Mouse (Mus musculus) hindbrain, embryonic 16.5 days (tissue): ENCODE results near the gene Guca2b. TPM values are rescaled to one million over a fixed set of nuclear protein-coding genes. Genes with fewer than 3 reads are reported as not detected.

Source experiments
- ATAC-seq: fragments of 200-750 bp; cut with Nextera tagmentation; 2 replicates; pipeline ENCODE4 v1.8.0; 2017; ENCODE audit warnings: moderate TSS enrichment, moderate library complexity
- H3K27ac ChIP-seq: fragments of 300-500 bp; sonication (generic); 2 replicates; pipeline ENCODE4 v1.5.1; 2014; ENCODE audit warnings: low read depth, mild to moderate bottlenecking, control low read depth, low read length, moderate library complexity
- H3K27me3 ChIP-seq: fragments of 300-500 bp; sonication (generic); replicated peaks from 2 replicates; pipeline ENCODE4 v1.6.1; 2014; ENCODE audit warnings: low read length; ENCODE audit not compliant: control insufficient read depth, insufficient read depth
- H3K36me3 ChIP-seq: fragments of 300-500 bp; sonication (generic); 2 replicates; pipeline ENCODE4 v1.6.1; 2014; ENCODE audit warnings: mild to moderate bottlenecking, low read length, moderate library complexity, mixed read lengths; ENCODE audit not compliant: control insufficient read depth, insufficient read depth
- H3K4me1 ChIP-seq: fragments of 300-500 bp; sonication (generic); 2 replicates; pipeline ENCODE4 v1.6.1; 2014; ENCODE audit warnings: low read depth, low read length; ENCODE audit not compliant: control insufficient read depth, insufficient read depth
- H3K4me2 ChIP-seq: fragments of 300-500 bp; sonication (generic); 2 replicates; pipeline ENCODE4 v1.6.1; 2014; ENCODE audit warnings: mild to moderate bottlenecking, low read length, control low read depth, moderate library complexity
- H3K4me3 ChIP-seq: fragments of 300-500 bp; sonication (generic); 2 replicates; pipeline ENCODE4 v1.5.1; 2014; ENCODE audit warnings: mild to moderate bottlenecking, low read length, control low read depth, moderate library complexity
- H3K9ac ChIP-seq: fragments of 300-500 bp; sonication (generic); 2 replicates; pipeline ENCODE4 v1.6.1; 2014; ENCODE audit warnings: low read depth, mild to moderate bottlenecking, control low read depth, low read length, moderate library complexity
- H3K9me3 ChIP-seq: fragments of 300-500 bp; sonication (generic); 2 replicates; pipeline ENCODE4 v1.6.1; 2014; ENCODE audit warnings: mild to moderate bottlenecking, low read length, moderate library complexity; ENCODE audit not compliant: control insufficient read depth
- WGBS: fragments of 180-500 bp; shearing (Covaris S2); extraction: QIAGEN DNeasy Blood & Tissue Kit; methylation state at CpG from one replicate; pipeline ENCODE4 v1.1.7; 2014; 5-methylcytosine and 5-hydroxymethylcytosine counted together
- polyA plus RNA-seq: library from polyadenylated mRNA; unstranded; fragments of >200 nt; fragmentation: Nextera tagmentation; extraction: Ambion mirVana; gene quantifications from 2 replicates; pipeline ENCODE4 v1.2.1, GENCODE M21; 2015

Gene Guca2b
- polyA plus RNA-seq, 1 experiment from 2014 or later = not detected

DNA sequence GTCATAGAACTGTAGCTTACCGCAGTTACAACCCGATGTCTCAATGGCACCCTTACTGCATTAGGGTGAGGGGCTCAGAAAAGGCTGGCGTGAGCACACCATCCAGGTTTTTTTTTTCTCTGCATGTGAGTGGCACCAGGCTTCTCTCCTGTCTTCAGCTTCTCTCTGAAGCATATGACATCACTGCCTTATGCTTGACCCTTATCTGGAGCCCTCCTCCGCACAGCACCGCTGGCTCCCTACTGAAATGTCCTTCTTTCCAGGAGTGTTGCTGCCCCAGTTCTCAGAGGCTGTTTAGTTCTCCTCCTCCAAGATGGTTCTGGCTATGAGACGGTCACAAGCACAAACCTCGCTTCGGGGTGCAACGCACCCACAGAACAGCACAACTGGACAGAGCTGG, 12.4 kb upstream of the Guca2b start:
- Histone ChIP-seq H3K4me3 (no peak overlapping the region), H3K9me3 (no peaks in the 10 kb centered on the region), H3K36me3 (no peaks in the 10 kb centered on the region), H3K27ac (no peak overlapping the region), H3K27me3 (no peaks in the 10 kb centered on the region), H3K9ac (no peak overlapping the region), H3K4me1 (peaks cover 11% of the 10 kb centered on the region), H3K4me2 (no peak overlapping the region)
- no peak for ATAC-seq
- 91% methylated on average over 9 of the region's 9 CpGs for WGBS

DNA sequence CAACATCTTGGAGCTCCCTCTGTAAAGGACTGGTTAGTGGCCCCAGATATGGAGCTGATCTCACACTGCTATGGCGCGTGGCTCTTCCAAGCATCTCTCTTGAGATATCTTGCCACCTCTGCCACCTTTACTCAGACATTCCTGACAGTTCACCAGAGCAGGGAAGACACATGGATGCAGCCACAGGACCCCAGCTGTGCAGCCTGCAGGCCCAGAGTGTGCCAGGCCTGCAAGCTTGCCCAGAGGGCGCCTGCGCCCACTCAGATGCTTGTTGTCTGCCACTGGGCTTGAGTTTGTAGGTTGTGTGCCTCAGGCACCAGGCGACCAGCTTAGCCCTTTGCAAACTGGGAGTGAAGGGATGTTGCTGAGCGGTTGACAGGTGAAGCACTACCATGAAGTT, 12.0 kb upstream of the Guca2b start:
- H3K4me2 ChIP-seq = no peak overlapping the region
- no peaks in the 10 kb centered on the region for H3K9me3 ChIP-seq
- H3K4me3 ChIP-seq = no peak overlapping the region
- peaks cover 11% of the 10 kb centered on the region for H3K4me1 ChIP-seq
- no peaks in the 10 kb centered on the region for H3K27me3 ChIP-seq
- H3K36me3 ChIP-seq = no peaks in the 10 kb centered on the region
- H3K9ac ChIP-seq = 0 out of 2 replicates have a peak overlapping the region, but pooled peaks have one; percentile 16
- WGBS = 74% methylated on average over 6 of the region's 6 CpGs
- no peak overlapping the region for H3K27ac ChIP-seq
- ATAC-seq = no peak

DNA sequence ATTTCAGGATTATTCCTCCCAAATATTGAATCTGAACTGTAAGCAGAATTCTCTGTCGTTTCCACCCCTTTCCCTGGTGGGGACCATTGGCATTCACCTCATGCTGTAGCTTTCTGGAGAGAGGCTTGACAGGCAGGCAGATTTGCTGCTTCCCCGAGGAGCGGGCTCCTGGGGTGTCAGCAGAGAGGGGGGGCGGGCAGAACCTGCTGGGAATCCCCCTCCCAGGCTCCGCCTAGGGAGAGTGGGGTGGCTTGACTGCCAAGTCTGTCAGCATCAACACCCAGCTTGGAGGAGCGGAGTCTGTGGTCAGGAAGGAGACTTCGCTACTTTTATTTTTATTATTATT, 11.4 kb upstream of the Guca2b start:
- WGBS = 34% methylated on average over 7 of the region's 7 CpGs
- ATAC-seq = no peak

DNA sequence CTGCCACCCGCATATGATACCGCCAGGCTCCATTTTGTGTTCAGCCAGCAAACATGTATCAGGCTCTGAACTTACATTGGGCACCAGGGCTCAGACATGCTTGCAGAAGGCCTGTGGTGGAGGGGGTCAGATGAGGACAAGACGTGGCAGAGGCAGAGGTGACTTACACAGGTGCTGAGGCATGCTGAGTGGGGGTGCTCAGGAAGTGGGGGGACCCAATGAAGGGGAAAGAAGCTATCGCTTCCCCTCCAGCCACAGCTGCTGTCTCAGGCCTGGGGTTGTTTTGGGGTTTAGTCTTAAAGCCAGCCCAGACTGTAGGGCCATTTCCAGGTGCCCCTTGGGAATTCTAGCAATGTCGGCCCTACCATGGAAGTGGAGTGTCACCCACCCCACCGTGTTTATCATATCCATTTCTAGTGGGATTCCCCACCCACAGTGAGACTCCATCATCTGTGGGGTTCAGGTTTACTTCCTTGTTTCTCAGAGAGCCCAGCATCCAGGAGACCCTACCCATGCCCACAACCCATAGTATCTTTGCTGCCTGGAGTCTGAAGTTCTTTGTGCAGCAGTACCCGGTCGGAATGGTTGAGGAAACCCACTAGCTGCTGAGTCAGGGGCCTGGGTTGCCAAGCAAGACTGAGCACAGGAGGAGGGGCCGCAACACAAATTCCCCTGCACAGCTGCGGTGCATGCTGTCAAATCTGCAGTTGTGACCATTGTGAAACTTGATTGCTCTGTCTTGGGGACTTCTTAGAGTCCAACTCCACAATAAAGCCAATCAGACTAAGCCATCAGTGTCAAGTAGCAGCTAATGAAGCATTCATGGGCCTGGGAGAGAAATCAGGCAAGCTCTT, 10.8 kb upstream of the Guca2b start:
- ATAC-seq = 0 out of 2 replicates have a peak, but pooled peaks have one; percentile 23
- Histone ChIP-seq H3K4me3 (no peak overlapping the region), H3K36me3 (no peaks in the 10 kb centered on the region), H3K9me3 (no peaks in the 10 kb centered on the region), H3K4me2 (no peak overlapping the region), H3K4me1 (peaks cover 11% of the 10 kb centered on the region), H3K27ac (no peak overlapping the region), H3K9ac (no peak overlapping the region), H3K27me3 (no peaks in the 10 kb centered on the region)
- WGBS = 59% methylated on average over 10 of the region's 10 CpGs

More for the DNA sequence above, 11.4 kb upstream of the Guca2b start:
- Histone ChIP-seq H3K4me2 (no peak overlapping the region), H3K9ac (no peak overlapping the region), H3K27ac (0 out of 2 replicates have a peak overlapping the region, but pooled peaks have one; percentile 16), H3K4me3 (no peak overlapping the region), H3K9me3 (no peaks in the 10 kb centered on the region), H3K36me3 (no peaks in the 10 kb centered on the region), H3K4me1 (peaks cover 11% of the 10 kb centered on the region), H3K27me3 (no peaks in the 10 kb centered on the region)

DNA sequence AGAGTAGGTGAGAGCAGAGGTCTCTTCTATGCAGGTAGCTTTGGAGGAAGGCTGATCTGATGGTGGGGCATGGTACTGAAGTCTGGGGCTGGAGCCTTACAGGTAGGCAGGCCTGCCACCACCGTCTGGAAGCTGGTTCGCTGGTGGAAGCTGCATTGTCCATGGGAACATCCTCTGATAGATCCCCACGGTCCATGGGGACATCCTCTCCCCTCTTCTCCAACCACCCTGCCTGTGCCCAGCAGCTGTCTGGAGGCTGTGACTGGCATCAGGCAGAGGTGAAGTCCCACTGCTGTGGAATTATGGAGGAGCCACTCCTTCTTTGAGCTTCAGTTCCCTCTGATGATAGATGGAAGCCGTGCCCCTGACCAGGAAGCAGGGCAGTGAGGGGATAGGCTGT, 9.8 kb upstream of the Guca2b start:
- Histone ChIP-seq H3K4me1 (peaks cover 11% of the 10 kb centered on the region), H3K36me3 (no peaks in the 10 kb centered on the region), H3K4me3 (no peak overlapping the region), H3K27ac (no peak overlapping the region), H3K27me3 (no peaks in the 10 kb centered on the region), H3K9ac (no peak overlapping the region), H3K9me3 (no peaks in the 10 kb centered on the region), H3K4me2 (no peak overlapping the region)
- ATAC-seq = no peak
- 78% methylated on average over 4 of the region's 4 CpGs for WGBS

DNA sequence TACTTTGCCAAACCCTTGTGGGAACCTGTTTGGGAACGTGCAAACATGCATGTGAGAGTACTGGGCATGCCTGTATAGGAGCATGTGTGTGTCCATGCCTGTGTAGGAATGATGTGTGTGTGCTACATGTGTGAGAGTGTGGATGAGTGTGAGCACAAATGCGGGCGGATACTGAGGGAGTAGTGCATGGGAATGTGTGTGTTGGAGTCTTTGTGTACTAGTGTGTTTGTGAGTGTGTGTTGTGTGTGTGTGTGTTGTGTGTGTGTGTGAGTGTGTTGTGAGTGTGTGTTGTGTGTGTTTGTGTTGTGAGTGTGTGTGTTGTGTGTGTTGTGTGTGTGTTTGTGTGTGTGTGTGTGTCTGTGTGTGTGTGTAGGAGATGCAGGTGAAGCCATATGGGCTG, 9.4 kb upstream of the Guca2b start:
- Histone ChIP-seq H3K27me3 (no peaks in the 10 kb centered on the region), H3K27ac (no peak overlapping the region), H3K4me2 (no peak overlapping the region), H3K9ac (no peak overlapping the region), H3K4me1 (peaks cover 11% of the 10 kb centered on the region), H3K36me3 (no peaks in the 10 kb centered on the region), H3K9me3 (no peaks in the 10 kb centered on the region), H3K4me3 (no peak overlapping the region)
- no peak for ATAC-seq
- 84% methylated on average over 3 of the region's 3 CpGs for WGBS

DNA sequence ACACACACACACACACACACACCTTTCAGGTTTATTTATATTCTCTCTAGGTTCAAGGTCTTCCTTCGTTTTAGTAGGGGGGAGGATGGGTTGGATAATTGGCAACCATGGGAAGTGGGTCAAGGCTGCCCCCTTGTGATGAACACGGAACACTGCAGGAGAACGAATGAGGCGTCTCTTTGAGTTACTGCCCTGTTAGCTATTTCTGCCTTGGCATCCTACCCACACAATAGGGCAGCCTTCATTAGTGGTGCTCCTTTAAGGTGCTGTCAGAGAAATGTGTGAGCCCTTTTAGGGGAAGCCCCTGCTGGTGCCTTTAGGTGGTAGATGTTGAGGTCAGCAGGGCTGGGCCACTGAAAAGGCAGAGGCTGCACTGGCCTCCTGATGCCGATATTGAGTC, 8.7 kb upstream of the Guca2b start:
- Histone ChIP-seq H3K4me3 (no peak overlapping the region), H3K4me2 (no peak overlapping the region), H3K27me3 (no peaks in the 10 kb centered on the region), H3K27ac (no peak overlapping the region), H3K9me3 (no peaks in the 10 kb centered on the region), H3K36me3 (no peaks in the 10 kb centered on the region), H3K4me1 (peaks cover 11% of the 10 kb centered on the region), H3K9ac (no peak overlapping the region)
- no peak; the same call in 1 of the 2 replicates for ATAC-seq
- WGBS = 20% methylated on average over 5 of the region's 5 CpGs

DNA sequence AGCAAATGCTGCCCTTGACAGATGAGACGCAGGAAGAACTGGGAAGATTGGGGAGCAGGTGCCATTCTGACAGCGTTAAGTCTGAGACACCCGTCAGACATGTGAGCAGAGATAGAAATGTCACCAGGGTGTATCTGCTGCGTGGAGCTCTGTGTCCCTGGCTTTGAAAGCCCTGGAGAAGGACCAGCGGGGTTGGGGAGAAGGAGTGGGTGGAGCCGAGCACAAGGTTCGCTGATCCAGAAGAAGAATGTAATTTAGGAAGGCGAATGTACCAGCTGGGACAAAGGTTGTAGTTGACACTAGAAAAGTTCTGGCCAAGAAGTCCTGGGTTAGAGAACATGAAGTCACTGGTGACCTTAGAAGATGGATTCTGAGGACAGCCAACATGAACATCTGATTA, 7.4 kb upstream of the Guca2b start:
- Histone ChIP-seq H3K4me2 (no peak overlapping the region), H3K27me3 (no peaks in the 10 kb centered on the region), H3K9ac (no peak overlapping the region), H3K27ac (no peak overlapping the region), H3K4me3 (no peak overlapping the region), H3K9me3 (no peaks in the 10 kb centered on the region), H3K36me3 (no peaks in the 10 kb centered on the region), H3K4me1 (peaks cover 11% of the 10 kb centered on the region)
- WGBS = 27% methylated on average over 8 of the region's 8 CpGs
- no peak for ATAC-seq

DNA sequence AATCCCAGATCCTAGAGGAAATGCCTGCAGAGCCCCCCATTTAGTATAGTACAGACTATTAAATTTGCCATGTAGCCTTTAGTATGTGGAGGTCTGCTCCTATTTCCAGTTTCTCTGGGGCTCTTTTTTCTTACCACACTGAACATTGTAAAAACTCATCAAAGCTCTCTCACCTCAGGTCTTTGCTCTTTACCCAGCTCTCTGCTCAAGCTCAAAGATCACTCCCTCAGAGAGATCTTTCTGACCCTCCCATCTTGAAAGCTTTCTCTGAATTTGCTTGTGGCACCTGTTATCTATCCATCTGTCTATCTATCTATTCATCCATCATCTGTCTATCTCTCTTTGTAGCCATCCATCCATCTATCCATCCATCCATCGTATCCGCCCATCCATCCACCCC, 6.4 kb upstream of the Guca2b start:
- no peak overlapping the region for H3K9ac ChIP-seq
- no peak overlapping the region for H3K4me2 ChIP-seq

More for the DNA sequence above, 6.4 kb upstream of the Guca2b start:
- no peak overlapping the region for H3K4me3 ChIP-seq
- no peaks in the 10 kb centered on the region for H3K36me3 ChIP-seq
- WGBS = 83% methylated on average over 2 of the region's 2 CpGs
- no peaks in the 10 kb centered on the region for H3K9me3 ChIP-seq
- no peak for ATAC-seq
- H3K27ac ChIP-seq = no peak overlapping the region
- no peaks in the 10 kb centered on the region for H3K27me3 ChIP-seq
- H3K4me1 ChIP-seq = peaks cover 7% of the 10 kb centered on the region
